Mouse (Mus musculus) heart, embryonic 15.5 days (tissue): ENCODE results near the gene Scgb2b20. TPM values are rescaled to one million over a fixed set of nuclear protein-coding genes. Genes with fewer than 3 reads are reported as not detected.
"Not testable (repeated sequence)": the region's sequence is repeated elsewhere in the genome, so short reads cannot be mapped to it uniquely, and the experiment has no call there.

Experiments
- ATAC-seq: fragments of 200-750 bp; cut with Nextera tagmentation; replicated peaks from 2 replicates; pipeline ENCODE4 v1.8.0; 2017; ENCODE audit warnings: low read depth, moderate TSS enrichment; ENCODE audit not compliant: insufficient number of reproducible peaks, insufficient read depth, low FRiP score
- H3K27ac ChIP-seq: fragments of 300-500 bp; sonication (generic); 2 replicates; pipeline ENCODE4 v1.5.1; 2015; ENCODE audit warnings: mild to moderate bottlenecking, inconsistent platforms
- H3K27me3 ChIP-seq: fragments of 300-500 bp; sonication (generic); 2 replicates; pipeline ENCODE4 v1.6.1; 2015; ENCODE audit warnings: inconsistent platforms
- H3K36me3 ChIP-seq: fragments of 300-500 bp; sonication (generic); 2 replicates; pipeline ENCODE4 v1.6.1; 2015; ENCODE audit warnings: mild to moderate bottlenecking, inconsistent platforms
- H3K4me1 ChIP-seq: fragments of 300-500 bp; sonication (generic); replicated peaks from 2 replicates; pipeline ENCODE4 v1.6.1; 2015; ENCODE audit warnings: inconsistent platforms
- H3K4me2 ChIP-seq: fragments of 300-500 bp; sonication (generic); 2 replicates; pipeline ENCODE4 v1.6.1; 2015; ENCODE audit warnings: inconsistent platforms, mild to moderate bottlenecking, moderate library complexity
- H3K4me3 ChIP-seq: fragments of 300-500 bp; sonication (generic); 2 replicates; pipeline ENCODE4 v1.5.1; 2015; ENCODE audit warnings: mild to moderate bottlenecking, inconsistent platforms
- H3K9ac ChIP-seq: fragments of 300-500 bp; sonication (generic); 2 replicates; pipeline ENCODE4 v1.6.1; 2015; ENCODE audit warnings: mild to moderate bottlenecking, inconsistent platforms
- H3K9me3 ChIP-seq: fragments of 300-500 bp; sonication (generic); replicated peaks from 2 replicates; pipeline ENCODE4 v1.6.1; 2016; ENCODE audit warnings: inconsistent platforms
- WGBS: fragments of 180-500 bp; shearing (Covaris S2); methylation state at CpG from one replicate; pipeline ENCODE4 v1.1.7; 2015; ENCODE audit warnings: mixed read lengths; 5-methylcytosine and 5-hydroxymethylcytosine counted together
- polyA plus RNA-seq: library from polyadenylated mRNA; unstranded; fragments of >200 nt; fragmentation: Nextera tagmentation; extraction: Ambion mirVana; gene quantifications from 2 replicates; pipeline ENCODE4 v1.2.1, GENCODE M21; 2015

Scgb2b20 gene
- polyA plus RNA-seq: not detected in 2 replicates

GRCm38 (mm10) chr7:33366222-33366621 is at the start of gene Scgb2b20:
Gene Scgb2b20 (minus strand): TSS chr7:33366322.
- H3K4me3 ChIP-seq, H3K27ac ChIP-seq, H3K4me2 ChIP-seq, H3K27me3 ChIP-seq, H3K9me3 ChIP-seq, H3K36me3 ChIP-seq, H3K9ac ChIP-seq, H3K4me1 ChIP-seq, ATAC-seq: not testable (repeated sequence)
- 60% methylated on average over 2 of the region's 2 CpGs for WGBS

- not testable (repeated sequence) for H3K9ac ChIP-seq, H3K4me3 ChIP-seq, H3K27me3 ChIP-seq, H3K4me2 ChIP-seq, H3K9me3 ChIP-seq, ATAC-seq, H3K4me1 ChIP-seq, H3K36me3 ChIP-seq, H3K27ac ChIP-seq
- WGBS: 45% methylated on average over 1 of the region's 1 CpGs
Observed at GRCm38 (mm10) chr7:33409681-33410080, 43.6 kb upstream of the Scgb2b20 start.

- no peak overlapping the region for H3K4me3 ChIP-seq
Observed at GRCm38 (mm10) chr7:33401650-33402049, 35.5 kb upstream of the Scgb2b20 start.

GRCm38 (mm10) chr7:33399749-33400148 is 33.6 kb upstream of the Scgb2b20 start:
- H3K36me3 ChIP-seq, H3K27ac ChIP-seq, ATAC-seq, H3K9ac ChIP-seq, H3K9me3 ChIP-seq, H3K4me3 ChIP-seq, H3K27me3 ChIP-seq, H3K4me1 ChIP-seq, H3K4me2 ChIP-seq: not testable (repeated sequence)

More at GRCm38 (mm10) chr7:33401650-33402049, 35.5 kb upstream of the Scgb2b20 start:
- Histone ChIP-seq H3K4me2 (no peak overlapping the region), H3K4me1 (no peaks in the 10 kb centered on the region), H3K9ac (no peak overlapping the region), H3K27ac (no peak overlapping the region), H3K27me3 (no peaks in the 10 kb centered on the region), H3K9me3 (peaks cover 4% of the 10 kb centered on the region; the same call in 1 of the 2 replicates), H3K36me3 (no peaks in the 10 kb centered on the region)
- no peak for ATAC-seq
- WGBS: 48% methylated on average over 1 of the region's 1 CpGs

GRCm38 (mm10) chr7:33372934-33373333 is 6.8 kb upstream of the Scgb2b20 start, which contains the start of gene Scgb1b20:
Gene Scgb1b20 (plus strand): TSS chr7:33373234.
- H3K4me3 ChIP-seq, H3K36me3 ChIP-seq, H3K27ac ChIP-seq, H3K27me3 ChIP-seq, H3K9me3 ChIP-seq, ATAC-seq, H3K9ac ChIP-seq, H3K4me2 ChIP-seq, H3K4me1 ChIP-seq: not testable (repeated sequence)
- 63% methylated on average over 4 of the region's 4 CpGs for WGBS

Other genes with a start within 250 kb of the Scgb2b20 start
- not detected in 2 replicates for gene Scgb2b18, start 192.5 kb downstream of the Scgb2b20 start, polyA plus RNA-seq
- not detected in 2 replicates for gene Scgb1b18, start 180.8 kb downstream of the Scgb2b20 start, polyA plus RNA-seq
- gene Scgb2b19, start 86.0 kb downstream of the Scgb2b20 start, polyA plus RNA-seq: not detected in 2 replicates
- not detected in 2 replicates for gene Scgb1b19, start 79.0 kb downstream of the Scgb2b20 start, polyA plus RNA-seq
- gene Scgb1b20, start 6.9 kb upstream of the Scgb2b20 start, polyA plus RNA-seq: not detected in 2 replicates
- gene Scgb2b21, start 154.1 kb upstream of the Scgb2b20 start, polyA plus RNA-seq: not detected in 2 replicates